Mouse (Mus musculus): ENCODE measurements around the gene Jsrp1.

- TF ChIP-seq EP300 (IDR thresholded peaks at IDR 0.05) (no peak), CTCF (IDR thresholded peaks at IDR 0.05) (no peak)
These were observed 9.2 kb upstream of the Jsrp1 start for GRCm38 (mm10) chr10:80822528-80822927.
